Mouse (Mus musculus) liver, adult 2 months (tissue): ENCODE measurements around the gene Gm21983.
A peak's percentile ranks its signal among the peaks of the same experiment; 100 is the strongest.

Experiments
- CTCF ChIP-seq: fragments of 200-500 bp; IDR thresholded peaks from 2 replicates; pipeline ENCODE4 v1.5.1; 2011; ENCODE audit warnings: low read depth, low read length, control low read depth
- POLR2A ChIP-seq: fragments of 200-500 bp; IDR thresholded peaks from 2 replicates; pipeline ENCODE4 v1.6.1; 2011; ENCODE audit warnings: low read length, control low read depth; ENCODE audit not compliant: insufficient read depth; ENCODE audit errors: extremely low read depth

- TF ChIP-seq CTCF = peak; percentile 97
- TF ChIP-seq POLR2A = no peak
These were observed 21.0 kb downstream of the Gm21983 start for GRCm38 (mm10) chr7:27159882-27160281.
